Mouse (Mus musculus): ENCODE data around the gene Gcsh. TPM values are rescaled to one million over a fixed set of nuclear protein-coding genes. Genes with fewer than 3 reads are reported as not detected.

The Gcsh gene
- polyA plus RNA-seq, 1 experiment from 2014 or later, result 144 TPM

GRCm38 (mm10) chr8:116954415-116954814 lies 38.9 kb downstream of the Gcsh start:
- no peak for TF ChIP-seq CTCF (IDR thresholded peaks at IDR 0.05; ENCODE audit: low read depth)
- no peak for TF ChIP-seq EP300 (IDR thresholded peaks at IDR 0.05; ENCODE audit: low read depth)
- Histone ChIP-seq H3K4me1 (ENCODE audit: insufficient read depth) (0 out of 2 replicates have a peak, but pooled peaks cover 3% of the 10 kb centered on the region), H3K9me3 (ENCODE audit: low read length) (no peaks in the 10 kb centered on the region), H3K9ac (replicated peaks) (no peak overlapping the region), H3K36me3 (replicated peaks; ENCODE audit: insufficient read depth, low read length) (peaks cover 30% of the 10 kb centered on the region), H3K4me2 (ENCODE audit: low read depth, low read length) (no peak overlapping the region), H3K27me3 (ENCODE audit: insufficient read depth, low read length) (no peaks in the 10 kb centered on the region), H3K27ac (ENCODE audit: low read depth) (no peak overlapping the region), H3K4me3 (ENCODE audit: low read depth, low read length) (no peak overlapping the region)
- DNase-seq (no peak), ATAC-seq (no peak)
- WGBS (ENCODE audit: insufficient replicate concordance), result 79% methylated on average over 9 of the region's 9 CpGs

DNA sequence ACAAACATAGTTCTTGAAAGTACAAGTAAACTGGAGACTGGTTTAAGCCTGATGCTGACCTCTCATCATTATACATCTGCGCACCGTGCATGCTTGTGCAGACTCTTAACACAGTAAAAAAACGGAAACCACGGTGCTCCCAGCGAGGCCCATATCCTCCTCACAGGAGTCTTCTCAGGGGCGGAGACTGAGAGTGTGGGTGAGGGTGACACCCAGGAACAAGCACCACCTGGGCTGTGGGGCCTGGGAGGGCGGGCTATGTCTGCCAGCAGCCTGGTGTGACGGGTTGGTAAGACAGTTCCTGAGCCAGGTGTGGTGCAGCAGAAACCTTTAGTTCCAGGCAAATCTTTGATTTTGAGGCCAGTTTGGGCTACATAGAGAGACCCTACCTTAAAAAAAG lies 40.9 kb downstream of the Gcsh start:
- TF ChIP-seq EP300 (IDR thresholded peaks at IDR 0.05; ENCODE audit: low read depth) (no peak), CTCF (IDR thresholded peaks at IDR 0.05; ENCODE audit: low read depth) (no peak)
- no peak overlapping the region for H3K9ac ChIP-seq (replicated peaks)
- H3K27ac ChIP-seq (ENCODE audit: low read depth), result no peak overlapping the region
- H3K4me1 ChIP-seq (ENCODE audit: insufficient read depth), result peaks cover 7% of the 10 kb centered on the region; the same call in 1 of the 2 replicates
- no peak overlapping the region for H3K4me3 ChIP-seq (ENCODE audit: low read depth, low read length)
- H3K9me3 ChIP-seq (ENCODE audit: low read length), result no peaks in the 10 kb centered on the region
- DNase-seq (no peak), ATAC-seq (no peak)
- WGBS (ENCODE audit: insufficient replicate concordance), result 70% methylated on average over 8 of the region's 8 CpGs
- no peak overlapping the region for H3K4me2 ChIP-seq (ENCODE audit: low read depth, low read length)
- H3K27me3 ChIP-seq (ENCODE audit: insufficient read depth, low read length), result no peaks in the 10 kb centered on the region
- peaks cover 27% of the 10 kb centered on the region for H3K36me3 ChIP-seq (replicated peaks; ENCODE audit: insufficient read depth, low read length)

DNA sequence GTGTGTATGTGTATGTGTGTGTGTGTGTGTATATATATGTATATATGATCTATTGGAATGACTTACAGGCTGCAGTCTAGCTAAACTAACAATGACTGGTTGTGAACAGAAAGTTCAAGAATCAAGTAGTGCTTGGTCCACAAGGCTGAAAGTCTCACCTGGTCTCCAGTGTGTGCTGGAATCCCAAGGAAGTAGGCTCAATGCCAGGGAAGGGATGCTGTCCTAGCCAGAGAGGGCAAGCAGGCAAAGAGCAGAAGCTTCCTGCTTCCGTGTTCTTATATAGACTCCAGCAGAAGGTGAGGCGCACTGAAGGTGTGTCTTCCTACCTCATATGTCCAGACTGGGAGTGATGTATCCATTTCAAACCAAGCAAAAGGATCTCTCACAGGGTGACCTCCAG lies 41.6 kb downstream of the Gcsh start:
- TF ChIP-seq CTCF (IDR thresholded peaks at IDR 0.05; ENCODE audit: low read depth) (no peak), EP300 (IDR thresholded peaks at IDR 0.05; ENCODE audit: low read depth) (no peak)
- no peak overlapping the region for H3K4me3 ChIP-seq (ENCODE audit: low read depth, low read length)
- no peak overlapping the region for H3K27ac ChIP-seq (ENCODE audit: low read depth)
- no peaks in the 10 kb centered on the region for H3K27me3 ChIP-seq (ENCODE audit: insufficient read depth, low read length)
- no peak overlapping the region for H3K4me2 ChIP-seq (ENCODE audit: low read depth, low read length)
- ATAC-seq, result no peak
- peaks cover 24% of the 10 kb centered on the region for H3K36me3 ChIP-seq (replicated peaks; ENCODE audit: insufficient read depth, low read length)
- no peak overlapping the region for H3K9ac ChIP-seq (replicated peaks)
- H3K9me3 ChIP-seq (ENCODE audit: low read length), result no peaks in the 10 kb centered on the region
- WGBS (ENCODE audit: insufficient replicate concordance), result 77% methylated on average over 2 of the region's 2 CpGs
- peaks cover 8% of the 10 kb centered on the region; the same call in 1 of the 2 replicates for H3K4me1 ChIP-seq (ENCODE audit: insufficient read depth)
- no peak for DNase-seq

- TF ChIP-seq CTCF (IDR thresholded peaks at IDR 0.05; ENCODE audit: low read depth), result no peak
- no peak for TF ChIP-seq EP300 (IDR thresholded peaks at IDR 0.05; ENCODE audit: low read depth)
- Histone ChIP-seq H3K9ac (replicated peaks) (no peak overlapping the region), H3K27ac (ENCODE audit: low read depth) (no peak overlapping the region), H3K9me3 (ENCODE audit: low read length) (no peaks in the 10 kb centered on the region), H3K4me1 (ENCODE audit: insufficient read depth) (peaks cover 12% of the 10 kb centered on the region), H3K27me3 (ENCODE audit: insufficient read depth, low read length) (no peaks in the 10 kb centered on the region), H3K36me3 (replicated peaks; ENCODE audit: insufficient read depth, low read length) (peaks cover 24% of the 10 kb centered on the region), H3K4me2 (ENCODE audit: low read depth, low read length) (no peak overlapping the region), H3K4me3 (ENCODE audit: low read depth, low read length) (no peak overlapping the region)
- DNase-seq (no peak), ATAC-seq (no peak)
- 63% methylated on average over 5 of the region's 5 CpGs for WGBS (ENCODE audit: insufficient replicate concordance)
These were observed 42.0 kb downstream of the Gcsh start for GRCm38 (mm10) chr8:116951369-116951768.

DNA sequence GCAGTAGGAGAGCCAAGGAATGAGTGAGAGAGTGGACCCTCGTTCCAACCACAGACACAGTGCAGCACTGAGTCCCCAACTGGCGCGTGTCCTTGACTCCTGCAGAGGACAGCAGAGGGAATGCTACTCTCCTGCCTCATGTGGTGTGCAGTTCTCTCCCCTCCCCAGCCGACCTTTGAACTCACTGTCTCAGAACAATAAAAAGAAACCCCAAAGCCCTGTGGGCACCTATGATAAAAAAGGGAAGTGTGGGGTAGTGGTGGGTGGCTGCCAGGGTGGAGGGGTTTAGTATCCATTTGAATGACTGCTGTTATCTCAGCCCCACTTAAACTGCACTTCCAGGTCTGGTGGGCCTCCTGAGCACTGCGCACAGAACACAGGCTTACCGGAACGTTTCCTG lies 45.7 kb downstream of the Gcsh start:
- H3K36me3 ChIP-seq (replicated peaks; ENCODE audit: insufficient read depth, low read length), result no peaks in the 10 kb centered on the region
- H3K27ac ChIP-seq (ENCODE audit: low read depth), result no peak overlapping the region
- DNase-seq (no peak), ATAC-seq (no peak)
- H3K9me3 ChIP-seq (ENCODE audit: low read length), result no peaks in the 10 kb centered on the region
- no peak overlapping the region for H3K9ac ChIP-seq (replicated peaks)
- H3K27me3 ChIP-seq (ENCODE audit: insufficient read depth, low read length), result no peaks in the 10 kb centered on the region
- WGBS (ENCODE audit: insufficient replicate concordance), result 48% methylated on average over 7 of the region's 7 CpGs
- peaks cover 37% of the 10 kb centered on the region for H3K4me1 ChIP-seq (ENCODE audit: insufficient read depth)
- no peak for TF ChIP-seq EP300 (IDR thresholded peaks at IDR 0.05; ENCODE audit: low read depth)
- no peak for TF ChIP-seq CTCF (IDR thresholded peaks at IDR 0.05; ENCODE audit: low read depth)
- H3K4me2 ChIP-seq (ENCODE audit: low read depth, low read length), result no peak overlapping the region
- no peak overlapping the region for H3K4me3 ChIP-seq (ENCODE audit: low read depth, low read length)

DNA sequence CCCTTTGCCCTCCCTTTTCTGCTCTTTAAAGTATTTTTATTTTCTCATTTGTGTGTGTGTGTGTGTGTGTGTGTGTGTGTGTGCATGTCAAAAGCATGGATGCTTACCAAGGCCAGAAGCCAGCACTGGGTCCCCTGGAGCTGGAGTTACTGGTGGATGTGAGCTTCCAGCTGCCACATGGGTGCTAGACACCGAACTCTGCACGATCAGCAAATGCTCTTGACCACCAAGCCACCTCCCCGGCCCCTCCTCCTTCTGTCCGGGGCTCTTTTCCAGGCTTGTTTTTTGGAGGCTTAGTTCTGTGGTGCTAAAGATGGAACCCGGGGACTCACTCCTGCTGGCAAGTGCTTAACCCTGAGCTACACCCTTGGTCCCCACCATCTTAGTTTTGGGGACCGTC lies 46.5 kb downstream of the Gcsh start:
- no peak for TF ChIP-seq CTCF (IDR thresholded peaks at IDR 0.05; ENCODE audit: low read depth)
- TF ChIP-seq EP300 (IDR thresholded peaks at IDR 0.05; ENCODE audit: low read depth), result no peak
- Histone ChIP-seq H3K27ac (ENCODE audit: low read depth) (peak overlapping the region; percentile 65), H3K4me2 (ENCODE audit: low read depth, low read length) (peak overlapping the region; percentile 70), H3K9me3 (ENCODE audit: low read length) (no peaks in the 10 kb centered on the region), H3K9ac (replicated peaks) (no peak overlapping the region; the same call in 1 of the 2 replicates), H3K36me3 (replicated peaks; ENCODE audit: insufficient read depth, low read length) (no peaks in the 10 kb centered on the region), H3K4me3 (ENCODE audit: low read depth, low read length) (peak overlapping the region; percentile 33; the same call in 1 of the 2 replicates), H3K4me1 (ENCODE audit: insufficient read depth) (peaks cover 37% of the 10 kb centered on the region), H3K27me3 (ENCODE audit: insufficient read depth, low read length) (no peaks in the 10 kb centered on the region)
- 62% methylated on average over 6 of the region's 6 CpGs for WGBS (ENCODE audit: insufficient replicate concordance)
- DNase-seq, result no peak
- no peak for ATAC-seq
